Comparison of ENCODE assay signal across 16 mouse cellular contexts in the genomic region with DNA sequence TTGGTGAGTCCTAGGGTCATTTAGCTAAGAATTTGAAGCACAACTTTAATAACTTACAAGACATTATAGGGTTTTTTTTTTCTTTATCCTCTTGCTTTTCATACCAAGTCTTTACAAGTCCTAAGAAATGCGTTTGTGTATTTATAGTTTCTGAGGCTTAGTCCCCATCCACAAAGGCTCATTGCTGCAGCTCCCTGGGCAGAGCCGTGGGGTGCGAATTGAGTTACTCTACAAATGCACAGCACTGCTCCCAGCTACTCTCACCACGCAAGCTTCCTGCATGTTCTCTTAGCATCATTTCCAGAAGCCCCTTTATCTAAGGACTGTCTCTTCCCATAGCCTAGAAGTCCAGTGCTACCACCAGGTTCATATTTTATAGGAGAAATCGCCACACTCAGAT. TPM values are rescaled to one million over a fixed set of nuclear protein-coding genes. Genes with fewer than 3 reads are reported as not detected.
DNase-seq lines count a peak whose midpoint lies in the region; ATAC-seq lines count a peak whose summit lies in the region.
"Had no signal": no experiment of that assay in that cellular context is flagged by ENCODE, and none has a peak within 500 bp of the region (broad histone marks: within the 10 kb centered on the region; RNA-seq: fewer than 3 reads in every experiment).

No protein-coding gene starts in this region.

- 55% methylated on average over 5 of the region's 5 CpGs for WGBS in midbrain, embryonic 11.5 days
- 58% methylated on average over 5 of the region's 5 CpGs for WGBS in midbrain, embryonic 13.5 days

- H3K9me3 ChIP-seq in midbrain, embryonic 11.5 days (ENCODE audit: control insufficient read depth, low read length), result no peaks in the 10 kb centered on the region
- no peaks in the 10 kb centered on the region for H3K9me3 ChIP-seq in midbrain, embryonic 13.5 days
- H3K9me3 ChIP-seq: G1E had no signal

- DNase-seq in heart, adult 11 months, result peak; percentile 59
- DNase-seq in heart, adult 9 months (ENCODE audit: low spot score in 2 of 2), result no peak
- peak; percentile 70 for DNase-seq in midbrain, embryonic 11.5 days (ENCODE audit: low spot score, missing footprints)
- DNase-seq: adrenal gland, adult 2 months; adrenal gland, adult 8-10 months; adrenal gland, postnatal 25 days; B cell, adult 2 months; cerebellum, adult 11 months; cerebellum, adult 11-12 months; cerebellum, adult 18-20 months had no signal

- no peaks in the 10 kb centered on the region for H3K27me3 ChIP-seq in midbrain, embryonic 11.5 days (ENCODE audit: control insufficient read depth, insufficient read depth, low read length)
- no peaks in the 10 kb centered on the region for H3K27me3 ChIP-seq in midbrain, embryonic 13.5 days
- H3K27me3 ChIP-seq: CH12.LX, Patski had no signal

- no peak overlapping the region for H3K27ac ChIP-seq in midbrain, embryonic 11.5 days (ENCODE audit: low read depth, low read length)
- H3K27ac ChIP-seq in midbrain, embryonic 13.5 days, result no peak overlapping the region

- no peak overlapping the region for H3K4me3 ChIP-seq in midbrain, embryonic 11.5 days (ENCODE audit: low read depth, low read length)
- no peak overlapping the region for H3K4me3 ChIP-seq in midbrain, embryonic 13.5 days (replicated peaks)

- no peak overlapping the region for H3K9ac ChIP-seq in midbrain, embryonic 11.5 days (ENCODE audit: low read length)
- no peak overlapping the region for H3K9ac ChIP-seq in midbrain, embryonic 13.5 days (replicated peaks)

- no peak overlapping the region for H3K4me2 ChIP-seq in midbrain, embryonic 11.5 days
- no peak overlapping the region for H3K4me2 ChIP-seq in midbrain, embryonic 13.5 days (replicated peaks)

- no peaks in the 10 kb centered on the region for H3K4me1 ChIP-seq in midbrain, embryonic 11.5 days (ENCODE audit: control insufficient read depth, insufficient read depth, low read length)
- H3K4me1 ChIP-seq in midbrain, embryonic 13.5 days (replicated peaks), result peaks cover 22% of the 10 kb centered on the region

- no peaks in the 10 kb centered on the region for H3K36me3 ChIP-seq in midbrain, embryonic 11.5 days (ENCODE audit: control insufficient read depth, insufficient read depth, low read length)
- peaks cover 23% of the 10 kb centered on the region for H3K36me3 ChIP-seq in midbrain, embryonic 13.5 days

- no peak for ATAC-seq in midbrain, embryonic 11.5 days (ENCODE audit: low FRiP score)
- no peak for ATAC-seq in midbrain, embryonic 13.5 days
- ATAC-seq: activated CD4-positive, CD25-positive, alpha-beta regulatory T cell, adult 4 months; CD4-positive, CD25-positive, alpha-beta regulatory T cell, adult 4 months; Patski had no signal

RNA-seq across cellular contexts. Expression of gene Sgo2a, which starts 46.1 kb away (rescaled TPM):
- polyA plus RNA-seq in midbrain, embryonic 11.5 days (2014; fragmentation: Nextera tagmentation; extraction: Ambion mirVana), result 30.3 and 30.5 TPM in 2 replicates
- 8.4 and 8.5 TPM in 2 replicates for polyA plus RNA-seq in midbrain, embryonic 13.5 days (2015; fragmentation: Nextera tagmentation; extraction: Ambion mirVana)

Comparison
In these comparisons a context has a peak if more than half of its experiments do, and no peak if none do; other contexts are left out.
1. DNase-seq: peak in heart, adult 11 months (single experiment) and midbrain, embryonic 11.5 days (single experiment); none in heart, adult 9 months (0 of 2).